Mouse (Mus musculus): ENCODE results near the gene Pzp. TPM values are rescaled to one million over a fixed set of nuclear protein-coding genes. Genes with fewer than 3 reads are reported as not detected.

The Pzp gene
- polyA plus RNA-seq (2012; rRNA removed) = 0.04 and 0.29 TPM in 2 replicates

GRCm38 (mm10) chr6:128526601-128527000 lies at the start of gene Pzp:
Gene Pzp (minus strand): TSS chr6:128526720.

DNA sequence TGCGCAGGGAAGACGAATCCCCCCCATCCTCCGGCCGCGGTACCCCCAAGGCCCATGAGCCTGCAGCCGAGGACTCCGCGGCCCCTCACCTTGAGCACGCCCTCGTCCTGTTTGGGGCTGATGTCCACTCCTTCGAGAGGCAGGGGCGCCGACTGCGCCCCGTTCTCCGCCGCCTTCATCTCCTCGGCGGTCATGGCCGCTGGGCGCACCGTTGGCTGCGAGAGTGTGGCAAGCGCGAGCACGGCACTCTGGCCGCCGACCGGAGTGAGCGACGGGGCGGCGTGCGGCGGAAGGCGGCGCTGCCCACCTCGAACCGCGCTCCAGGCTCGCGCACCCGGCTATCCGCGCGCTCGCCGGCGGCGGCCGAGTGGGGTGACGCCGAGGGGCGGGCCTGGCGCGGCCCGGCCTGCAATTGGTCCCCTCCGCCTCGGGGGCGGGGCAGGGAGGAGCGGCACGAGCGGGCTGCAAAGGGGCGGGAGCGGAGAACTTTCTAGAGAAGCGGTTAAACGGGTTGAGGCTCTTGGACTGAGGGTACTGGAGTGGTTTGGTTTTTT lies 88.1 kb downstream of the Pzp start, which contains the start of gene Fkbp4:
Gene Fkbp4 (minus strand): TSS at position 361 of the 554 bp plus-strand sequence.

Other genes starting within 250 kb of the Pzp start
- gene Tead4, start 225.9 kb downstream of the Pzp start, polyA plus RNA-seq (2012; rRNA removed) = 0.28 and 0.35 TPM in 2 replicates
- 30.7 and 32.8 TPM in 2 replicates for gene Tulp3, start 170.9 kb downstream of the Pzp start, polyA plus RNA-seq (2012; rRNA removed)
- 23.1 and 28.6 TPM in 2 replicates for gene Rhno1, start 163.8 kb downstream of the Pzp start, polyA plus RNA-seq (2012; rRNA removed)
- 16.4 and 17.9 TPM in 2 replicates for gene Foxm1, start 163.8 kb downstream of the Pzp start, polyA plus RNA-seq (2012; rRNA removed)
- 0.41 and 0.94 TPM in 2 replicates for gene Tex52, start 151.3 kb downstream of the Pzp start, polyA plus RNA-seq (2012; rRNA removed)
- not detected in 2 replicates for gene Gm44596, start 151.2 kb downstream of the Pzp start, polyA plus RNA-seq (2012; rRNA removed)
- 8.2 and 8.7 TPM in 2 replicates for gene Nrip2, start 127.4 kb downstream of the Pzp start, polyA plus RNA-seq (2012; rRNA removed)
- 23.6 and 26.3 TPM in 2 replicates for gene Itfg2, start 101.8 kb downstream of the Pzp start, polyA plus RNA-seq (2012; rRNA removed)
- 229 and 238 TPM in 2 replicates for gene Fkbp4, start 88.0 kb downstream of the Pzp start, polyA plus RNA-seq (2012; rRNA removed)
- gene A2ml1, start 54.9 kb upstream of the Pzp start, polyA plus RNA-seq (2012; rRNA removed) = 5.8 and 6.0 TPM in 2 replicates
- gene Klrb1a, start 96.8 kb upstream of the Pzp start, polyA plus RNA-seq (2012; rRNA removed) = not detected in 2 replicates
- gene Clec2h, start 135.7 kb upstream of the Pzp start, polyA plus RNA-seq (2012; rRNA removed) = not detected in 2 replicates
- 0.63 and 0.80 TPM in 2 replicates for gene Klrb1, start 196.3 kb upstream of the Pzp start, polyA plus RNA-seq (2012; rRNA removed)